Mouse (Mus musculus) liver, postnatal 0 days (tissue): ENCODE measurements around the gene Socs5. TPM values are rescaled to one million over a fixed set of nuclear protein-coding genes. Genes with fewer than 3 reads are reported as not detected.

Experiments used
- ATAC-seq: fragments of 200-750 bp; cut with Nextera tagmentation; 2 replicates; pipeline ENCODE4 v1.8.0; 2017; ENCODE audit warnings: mild to moderate bottlenecking, moderate library complexity
- DNase-seq: peaks from one replicate; pipeline ENCODE4 v3.0.0-alpha.2; 2016
- H3K27ac ChIP-seq: fragments of 300-500 bp; sonication (generic); 2 replicates; pipeline ENCODE4 v1.5.1; 2014; ENCODE audit warnings: antibody characterized with exemption, moderate library complexity, mild to moderate bottlenecking, low read depth
- H3K27me3 ChIP-seq: fragments of 300-500 bp; sonication (generic); 2 replicates; pipeline ENCODE4 v1.6.1; 2014; ENCODE audit warnings: low read length, control low read depth, mixed read lengths; ENCODE audit not compliant: insufficient read depth
- H3K36me3 ChIP-seq: fragments of 300-500 bp; sonication (generic); replicated peaks from 2 replicates; pipeline ENCODE4 v1.6.1; 2014; ENCODE audit warnings: mild to moderate bottlenecking, control low read depth, low read length, moderate library complexity, mixed read lengths; ENCODE audit not compliant: insufficient read depth
- H3K4me1 ChIP-seq: fragments of 300-500 bp; sonication (generic); 2 replicates; pipeline ENCODE4 v1.6.1; 2014; ENCODE audit warnings: antibody characterized with exemption, mild to moderate bottlenecking, control low read depth; ENCODE audit not compliant: insufficient read depth
- H3K4me2 ChIP-seq: fragments of 300-500 bp; sonication (generic); 2 replicates; pipeline ENCODE4 v1.6.1; 2014; ENCODE audit warnings: low read depth, mild to moderate bottlenecking, low read length, moderate library complexity, mixed read lengths
- H3K4me3 ChIP-seq: fragments of 300-500 bp; sonication (generic); 2 replicates; pipeline ENCODE4 v1.5.1; 2014; ENCODE audit warnings: low read depth, low read length
- H3K9ac ChIP-seq: fragments of 300-500 bp; sonication (generic); replicated peaks from 2 replicates; pipeline ENCODE4 v1.6.1; 2014; ENCODE audit warnings: mild to moderate bottlenecking, moderate library complexity
- H3K9me3 ChIP-seq: fragments of 300-500 bp; sonication (generic); 2 replicates; pipeline ENCODE4 v1.6.1; 2016; ENCODE audit warnings: mild to moderate bottlenecking, control low read depth, low read length, mixed read lengths
- CTCF ChIP-seq: sonication (generic); IDR thresholded peaks from 2 replicates; pipeline ENCODE4 v1.5.1; 2016; ENCODE audit warnings: antibody characterized with exemption, low read depth
- EP300 ChIP-seq: IDR thresholded peaks from 2 replicates; pipeline ENCODE4 v1.6.1; 2016; ENCODE audit warnings: antibody characterized with exemption, low read depth, mild to moderate bottlenecking
- WGBS: fragments of 180-500 bp; shearing (Covaris S2); extraction: QIAGEN DNeasy Blood & Tissue Kit; methylation state at CpG from one replicate; pipeline ENCODE4 v1.1.7; 2014; ENCODE audit not compliant: insufficient replicate concordance; 5-methylcytosine and 5-hydroxymethylcytosine counted together
- polyA plus RNA-seq: library from polyadenylated mRNA; unstranded; fragments of >200 nt; fragmentation: Nextera tagmentation; extraction: Ambion mirVana; gene quantifications from 2 replicates; pipeline ENCODE4 v1.2.1, GENCODE M21; 2015

Socs5 gene
- polyA plus RNA-seq, 1 experiment from 2014 or later = 1.4 TPM

- no peaks in the 10 kb centered on the region for H3K9me3 ChIP-seq
- no peaks in the 10 kb centered on the region for H3K36me3 ChIP-seq
- no peaks in the 10 kb centered on the region for H3K27me3 ChIP-seq
- no peak overlapping the region for H3K4me2 ChIP-seq
- H3K4me3 ChIP-seq = no peak overlapping the region
- WGBS = 83% methylated on average over 4 of the region's 4 CpGs
- TF ChIP-seq CTCF = no peak
- ATAC-seq (no peak), DNase-seq (no peak)
- H3K4me1 ChIP-seq = peaks cover 28% of the 10 kb centered on the region
- no peak overlapping the region for H3K9ac ChIP-seq
- no peak overlapping the region for H3K27ac ChIP-seq
These were observed 3.2 kb upstream of the Socs5 start for GRCm38 (mm10) chr17:87104276-87104675.

- no peak for ATAC-seq
- no peak for TF ChIP-seq EP300
- no peak for TF ChIP-seq CTCF
- Histone ChIP-seq H3K9ac (no peak overlapping the region), H3K27me3 (no peaks in the 10 kb centered on the region), H3K4me2 (peak overlapping the region; percentile 99), H3K9me3 (no peaks in the 10 kb centered on the region), H3K4me1 (peaks cover 28% of the 10 kb centered on the region), H3K36me3 (no peaks in the 10 kb centered on the region), H3K4me3 (no peak overlapping the region), H3K27ac (peak overlapping the region; percentile 76; the same call in 1 of the 2 replicates)
- 76% methylated on average over 7 of the region's 7 CpGs for WGBS
- DNase-seq = no peak
These were observed 1.5 kb upstream of the Socs5 start for GRCm38 (mm10) chr17:87105941-87106340.

GRCm38 (mm10) chr17:87106691-87107523, 572 bp upstream of the Socs5 start:
- no peak for TF ChIP-seq EP300
- TF ChIP-seq CTCF = no peak
- Histone ChIP-seq H3K36me3 (no peaks in the 10 kb centered on the region), H3K27me3 (no peaks in the 10 kb centered on the region), H3K9me3 (no peaks in the 10 kb centered on the region), H3K27ac (peak overlapping the region; percentile 76), H3K4me2 (peak overlapping the region; percentile 99), H3K9ac (peak overlapping the region; percentile 76), H3K4me1 (peaks cover 28% of the 10 kb centered on the region), H3K4me3 (peak overlapping the region; percentile 77)
- DNase-seq (peak; percentile 94), ATAC-seq (peak; percentile 97)
- 3% methylated on average over 43 of the region's 51 CpGs for WGBS

- Histone ChIP-seq H3K9me3 (no peaks in the 10 kb centered on the region), H3K4me3 (peak overlapping the region; percentile 77), H3K27ac (no peak overlapping the region), H3K27me3 (no peaks in the 10 kb centered on the region), H3K36me3 (no peaks in the 10 kb centered on the region), H3K9ac (no peak overlapping the region), H3K4me2 (peak overlapping the region; percentile 99), H3K4me1 (peaks cover 27% of the 10 kb centered on the region)
- ATAC-seq (no peak), DNase-seq (no peak)
- TF ChIP-seq CTCF (no peak), EP300 (no peak)
- WGBS = 51% methylated on average over 13 of the region's 13 CpGs
These were observed 1.2 kb downstream of the Socs5 start for GRCm38 (mm10) chr17:87108507-87109292.

- WGBS = 80% methylated on average over 7 of the region's 7 CpGs
These were observed 2.0 kb downstream of the Socs5 start for GRCm38 (mm10) chr17:87109504-87109903.

GRCm38 (mm10) chr17:87112852-87113592, 5.5 kb downstream of the Socs5 start:
- no peak overlapping the region for H3K4me3 ChIP-seq
- H3K27me3 ChIP-seq = no peaks in the 10 kb centered on the region
- no peak overlapping the region for H3K4me2 ChIP-seq
- ATAC-seq = no peak
- DNase-seq = no peak
- H3K4me1 ChIP-seq = peaks cover 9% of the 10 kb centered on the region
- no peak overlapping the region for H3K9ac ChIP-seq
- 0 out of 2 replicates have a peak overlapping the region, but pooled peaks have one; percentile 6 for H3K27ac ChIP-seq
- TF ChIP-seq EP300 = no peak
- no peak for TF ChIP-seq CTCF
- H3K36me3 ChIP-seq = no peaks in the 10 kb centered on the region
- H3K9me3 ChIP-seq = no peaks in the 10 kb centered on the region
- 66% methylated on average over 5 of the region's 5 CpGs for WGBS

More at GRCm38 (mm10) chr17:87109504-87109903, 2.0 kb downstream of the Socs5 start:
- H3K27me3 ChIP-seq = no peaks in the 10 kb centered on the region
- H3K9me3 ChIP-seq = no peaks in the 10 kb centered on the region
- DNase-seq (no peak), ATAC-seq (no peak)
- no peak overlapping the region for H3K27ac ChIP-seq
- TF ChIP-seq CTCF = no peak
- H3K9ac ChIP-seq = no peak overlapping the region
- H3K4me3 ChIP-seq = no peak overlapping the region
- no peaks in the 10 kb centered on the region for H3K36me3 ChIP-seq
- H3K4me1 ChIP-seq = peaks cover 27% of the 10 kb centered on the region
- H3K4me2 ChIP-seq = no peak overlapping the region
